Mouse (Mus musculus) cerebellum, adult (tissue): ENCODE measurements at regions not wholly inside any gene's neighbourhood (a gene's known extent, or its start where the extent isn't known, plus 50 kb on each side); places are given as distances from the start of the nearest gene placed in this dataset.
"Not testable (repeated sequence)": the region's sequence is repeated elsewhere in the genome, so short reads cannot be mapped to it uniquely, and the experiment has no call there.

Experiments used
- ATAC-seq: cut with Nextera tagmentation; 2 replicates; pipeline ENCODE4 v1.9.2; 2017; ENCODE audit warnings: mild to moderate bottlenecking, moderate library complexity, mixed read lengths; ENCODE audit not compliant: insufficient number of reproducible peaks, low FRiP score, low TSS enrichment

- no peak for ATAC-seq
These were observed 114.8 kb downstream of the Galc start for GRCm38 (mm10) chr12:98144464-98144863.

- no peak for ATAC-seq
These were observed 116.1 kb downstream of the Galc start for GRCm38 (mm10) chr12:98143170-98143569.

- ATAC-seq: not testable (repeated sequence)
These were observed 119.4 kb downstream of the Galc start for GRCm38 (mm10) chr12:98139906-98140305.

DNA sequence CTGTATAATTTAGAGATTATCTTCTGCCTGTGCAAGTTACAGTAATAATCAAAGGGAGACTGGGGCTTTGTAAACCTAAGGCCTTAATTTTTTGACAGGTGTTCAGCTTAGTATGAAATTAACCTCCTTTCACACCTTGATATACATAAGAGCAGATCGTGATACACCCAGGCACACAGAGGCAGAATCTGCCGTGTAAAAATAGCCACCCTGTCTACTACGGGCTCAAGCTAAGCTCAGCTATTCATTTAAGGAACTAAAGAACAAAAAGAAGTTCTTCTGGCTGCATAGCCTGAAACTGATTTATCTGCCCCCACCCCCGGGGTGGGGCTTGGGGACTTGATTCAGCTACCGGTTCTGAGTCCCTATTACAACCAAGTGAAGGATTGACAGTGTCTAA is 128.0 kb downstream of the Galc start:
- ATAC-seq: no peak

- ATAC-seq: no peak
These were observed 135.7 kb downstream of the Galc start for GRCm38 (mm10) chr12:98123541-98123940.

DNA sequence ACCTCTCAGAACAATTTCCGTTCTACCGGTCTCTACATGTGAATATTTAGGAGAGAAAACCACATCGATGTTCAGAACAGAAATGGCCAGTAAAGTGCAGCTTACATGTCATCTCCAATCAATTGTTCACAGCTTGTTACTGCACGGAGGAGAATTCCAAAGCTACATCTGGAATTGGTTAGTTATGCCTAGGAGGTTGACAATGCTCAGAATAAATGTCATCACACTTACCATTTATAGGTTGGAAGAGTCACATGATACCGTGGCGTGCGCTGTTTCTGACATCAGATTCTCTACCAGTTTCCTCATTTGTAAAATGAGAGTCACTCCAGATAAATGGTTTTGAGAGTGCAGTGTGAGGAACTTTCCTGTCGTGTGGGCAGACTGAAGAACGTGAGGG is 151.2 kb downstream of the Galc start:
- ATAC-seq: no peak

DNA sequence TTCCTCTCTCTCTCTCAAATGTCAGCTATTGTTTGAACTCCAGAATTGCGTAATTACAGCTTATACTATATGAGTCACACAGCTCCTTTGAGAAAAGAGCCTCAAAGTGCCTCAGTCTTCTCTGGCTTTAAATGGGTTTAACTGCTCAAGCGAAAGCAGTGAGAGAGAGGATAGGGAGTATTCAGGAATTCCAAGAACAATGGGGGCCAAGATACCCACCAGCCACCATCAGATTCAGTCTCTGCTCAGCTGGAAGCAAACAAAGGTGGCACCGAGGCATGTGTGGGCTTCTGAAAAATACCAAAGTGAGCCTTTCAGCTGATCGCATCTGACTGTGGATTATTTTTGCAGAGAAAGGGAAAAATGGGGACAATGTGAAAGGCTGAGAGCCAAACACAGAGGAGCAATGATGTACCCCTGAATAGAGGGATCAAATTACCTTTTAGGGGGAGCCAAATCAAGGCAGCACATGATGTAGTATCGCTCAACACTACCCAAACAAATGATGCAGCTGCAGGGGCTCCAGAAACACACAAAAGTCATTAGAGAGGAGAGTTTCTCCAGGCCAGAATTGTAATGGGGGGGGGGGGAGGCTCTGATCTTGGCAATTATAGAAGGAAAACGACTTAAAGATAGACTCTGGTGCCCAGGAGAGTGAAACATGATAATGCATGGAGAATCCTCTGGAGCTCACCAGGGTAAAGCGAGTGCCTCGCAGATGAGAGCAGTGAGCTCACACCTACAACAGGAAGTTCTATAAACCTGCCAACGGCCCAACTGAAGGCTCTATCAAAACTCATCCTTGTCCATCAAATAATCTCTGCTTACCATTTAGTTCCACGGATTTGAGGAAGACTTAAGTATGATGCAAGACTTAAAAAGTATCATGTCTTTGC is 152.2 kb downstream of the Galc start:
- ATAC-seq: no peak

- ATAC-seq: no peak
These were observed 153.0 kb downstream of the Galc start for GRCm38 (mm10) chr12:98106151-98106788.

DNA sequence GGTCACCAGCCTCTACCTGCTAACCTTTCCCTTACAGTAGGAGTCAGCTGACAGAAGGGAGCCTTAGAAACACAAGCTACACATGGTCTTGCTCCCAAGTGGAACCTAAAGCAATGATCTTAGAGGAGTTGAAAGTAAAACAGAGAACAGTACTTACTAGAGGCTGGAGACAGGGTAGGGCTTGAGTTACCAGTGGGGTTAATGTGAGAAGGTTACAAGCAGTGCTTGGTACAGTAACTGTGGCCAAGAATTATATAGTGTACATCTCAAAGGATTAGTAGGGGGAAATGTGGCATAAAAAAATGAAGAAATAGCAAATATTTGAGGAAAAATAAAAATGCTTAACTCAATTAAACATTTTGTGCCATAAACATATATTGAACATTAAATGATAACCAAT is 153.5 kb downstream of the Galc start:
- ATAC-seq: no peak

DNA sequence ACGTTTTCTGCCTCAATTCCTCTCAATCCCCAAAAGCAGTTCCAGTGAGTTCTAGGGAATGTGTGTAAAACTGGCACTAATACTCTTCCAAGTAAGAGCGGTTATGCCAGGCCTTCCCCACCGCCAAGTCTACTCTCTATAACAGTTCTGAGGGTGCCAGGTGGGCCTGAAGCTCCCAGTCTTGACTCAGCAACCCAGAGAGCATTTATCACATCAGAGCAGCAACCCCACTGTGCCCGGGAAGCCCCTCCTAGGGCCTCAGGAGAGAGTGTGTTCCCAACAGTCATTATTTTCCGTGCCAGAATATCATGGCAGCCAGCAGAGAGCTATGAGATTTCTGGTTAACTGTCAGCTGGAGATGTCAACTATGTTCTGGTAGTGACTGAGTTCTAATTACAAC is 169.1 kb downstream of the Galc start:
- ATAC-seq: no peak

DNA sequence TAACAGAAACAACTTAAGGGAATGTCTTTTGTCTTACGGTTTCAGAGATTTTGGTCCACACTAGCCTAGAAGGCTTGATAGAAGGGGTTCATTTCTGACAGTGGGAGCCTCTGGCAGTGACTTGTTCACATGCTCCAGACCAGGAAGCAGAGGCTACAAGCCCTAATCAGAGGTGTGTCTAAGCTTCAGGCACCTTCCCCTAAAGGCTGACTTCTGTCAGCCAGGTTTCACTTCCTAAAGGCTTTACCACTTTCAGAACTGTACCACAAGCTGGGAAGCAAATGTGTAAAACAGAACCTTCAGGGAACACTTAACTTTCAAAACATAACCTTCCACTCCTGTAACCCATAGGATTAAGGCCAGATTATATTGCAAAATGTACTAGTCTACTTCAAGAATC is 180.9 kb downstream of the Galc start:
- no peak for ATAC-seq

GRCm38 (mm10) chr12:98075580-98075979 is 183.7 kb downstream of the Galc start:
- ATAC-seq: no peak

DNA sequence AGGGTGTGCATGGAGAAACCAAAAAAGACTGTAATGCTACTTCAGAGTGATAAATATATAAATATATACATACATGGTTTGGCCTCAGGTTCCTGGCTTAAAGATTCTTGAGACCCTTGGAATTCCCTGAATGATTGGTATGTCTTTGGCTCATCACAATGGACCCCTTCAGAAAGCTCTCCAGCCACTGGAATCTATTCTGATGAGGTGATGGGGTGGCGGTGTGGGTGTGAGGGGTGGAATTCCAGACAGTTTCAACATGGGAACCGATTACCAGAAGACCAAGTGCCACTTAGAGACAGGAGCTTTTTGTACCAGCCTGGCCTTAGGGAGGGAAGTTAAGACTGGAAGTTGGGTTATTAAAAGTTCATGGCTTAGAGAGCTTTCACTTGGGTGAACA is 190.1 kb downstream of the Galc start:
- ATAC-seq: no peak

- ATAC-seq: no peak
These were observed 199.7 kb downstream of the Galc start for GRCm38 (mm10) chr12:98059419-98060180.

GRCm38 (mm10) chr12:98058977-98059376 is 200.3 kb downstream of the Galc start:
- ATAC-seq: no peak

- no peak for ATAC-seq
These were observed 208.3 kb downstream of the Galc start for GRCm38 (mm10) chr12:98050934-98051333.

GRCm38 (mm10) chr12:98050500-98050899 is 208.8 kb downstream of the Galc start:
- no peak for ATAC-seq

- ATAC-seq: no peak
These were observed 209.2 kb downstream of the Galc start for GRCm38 (mm10) chr12:98050057-98050456.

DNA sequence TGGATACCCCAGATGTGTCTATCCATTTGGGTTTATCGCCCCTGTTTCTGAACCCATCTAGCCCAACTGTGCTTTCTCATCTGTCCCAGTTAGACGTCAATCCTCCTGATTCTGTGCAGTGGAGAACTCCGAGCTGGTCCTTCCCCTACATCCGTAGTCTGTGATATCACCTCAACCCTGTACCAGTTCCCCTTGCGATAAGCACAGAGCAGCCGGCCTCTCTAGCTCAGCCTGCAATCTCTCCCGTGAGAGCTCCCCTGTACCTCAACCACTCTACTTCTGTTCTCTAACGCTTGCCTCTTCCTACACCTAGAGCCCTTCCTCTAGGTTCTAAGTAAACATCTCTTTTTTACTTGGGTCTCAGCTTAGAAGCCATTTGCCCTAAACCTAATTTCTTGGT is 211.5 kb downstream of the Galc start:
- ATAC-seq: no peak

DNA sequence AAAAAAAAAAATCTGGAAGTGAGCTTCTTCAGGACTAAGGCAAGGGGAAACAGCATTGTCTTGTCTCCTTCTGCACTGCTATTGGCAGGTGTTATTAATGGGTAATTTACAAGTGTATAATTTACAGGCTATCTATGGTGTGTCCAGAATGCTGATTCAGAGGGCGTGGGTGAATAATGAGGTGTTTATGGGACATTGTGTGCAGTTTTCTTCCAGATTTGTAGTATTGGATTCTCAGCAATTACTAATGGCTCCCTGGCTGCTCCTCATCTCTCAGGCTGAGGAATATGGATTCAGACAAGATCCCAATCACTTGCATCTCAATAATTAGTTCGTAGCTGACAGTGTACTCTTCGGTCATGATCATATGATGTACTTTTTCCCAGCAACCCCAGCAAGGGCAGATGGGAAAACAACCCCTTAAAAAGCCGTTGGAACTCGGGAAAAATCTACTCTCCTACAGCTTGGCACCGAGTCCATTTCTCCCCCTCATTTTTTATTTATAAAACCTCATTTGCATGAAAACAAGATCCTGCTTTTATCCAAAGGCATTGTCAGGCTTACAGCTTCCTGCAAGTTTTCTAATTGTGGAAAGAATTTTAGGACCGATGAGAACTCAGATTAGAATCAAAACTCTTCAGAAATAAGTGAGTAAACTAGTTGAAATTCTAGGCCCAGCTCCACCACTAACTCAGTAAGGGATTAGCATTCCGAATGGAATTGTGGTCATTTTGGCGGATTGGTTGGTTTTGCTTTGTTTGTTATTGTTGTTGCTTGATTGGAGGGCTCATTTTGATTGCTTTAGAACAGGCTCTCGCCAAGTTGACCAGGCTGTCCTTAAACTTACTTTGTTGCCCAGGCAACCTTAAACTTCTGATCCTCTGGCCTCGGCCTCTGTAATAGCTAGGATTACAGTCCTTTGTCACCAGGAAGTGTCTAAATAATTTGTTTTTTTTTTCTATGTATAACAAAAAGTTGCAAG is 212.5 kb downstream of the Galc start:
- ATAC-seq: no peak
